Comparison of ENCODE assay signal across 8 mouse cellular contexts in the genomic region with DNA sequence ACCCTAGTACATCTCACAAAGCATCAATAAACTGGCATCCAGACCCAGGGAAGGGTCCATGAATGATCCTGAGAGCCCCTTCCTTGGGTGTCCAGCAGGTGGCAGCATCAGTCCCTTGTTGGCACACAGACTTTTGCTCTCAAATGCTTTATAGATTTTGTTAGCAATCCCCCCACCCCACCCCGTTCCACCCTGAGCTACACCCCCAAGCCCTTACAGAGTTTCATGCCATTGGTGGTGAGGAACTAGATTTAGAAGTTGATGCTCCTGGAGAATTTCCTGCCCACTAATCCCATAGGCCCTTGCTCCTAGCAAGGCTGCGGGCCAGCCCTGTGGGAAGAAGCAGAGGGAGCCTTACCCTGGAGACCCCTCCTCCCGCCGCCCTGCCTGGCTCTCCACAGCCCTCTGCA. TPM values are rescaled to one million over a fixed set of nuclear protein-coding genes. Genes with fewer than 3 reads are reported as not detected.
DNase-seq lines count a peak whose midpoint lies in the region; ATAC-seq and TF ChIP-seq lines count a peak whose summit lies in the region.

No protein-coding gene starts in this region.

- no peak for ATAC-seq in G1E (ENCODE audit: extremely low read depth, insufficient number of reproducible peaks, low FRiP score, poor library complexity, severe bottlenecking)
- peak; percentile 73 for ATAC-seq in forebrain, embryonic 16.5 days

- peak; percentile 72 for TF ChIP-seq CTCF in G1E (IDR thresholded peaks at IDR 0.05; ENCODE audit: low read depth, low read length)

- no peak overlapping the region for H3K9ac ChIP-seq in forebrain, embryonic 16.5 days (replicated peaks; ENCODE audit: low read depth, low read length)

- peaks cover 5% of the 10 kb centered on the region; the same call in 1 of the 2 replicates for H3K4me1 ChIP-seq in G1E (ENCODE audit: insufficient read depth, low read depth, low read length)
- peaks cover 3% of the 10 kb centered on the region; the same call in 1 of the 2 replicates for H3K4me1 ChIP-seq in forebrain, embryonic 16.5 days (replicated peaks; ENCODE audit: control insufficient read depth, insufficient read depth, low read length)
- peaks cover 11% of the 10 kb centered on the region for H3K4me1 ChIP-seq in hindbrain, embryonic 10.5 days (replicated peaks)

- no peaks in the 10 kb centered on the region for H3K9me3 ChIP-seq in G1E (replicated peaks)
- no peaks in the 10 kb centered on the region for H3K9me3 ChIP-seq in forebrain, embryonic 16.5 days (ENCODE audit: control insufficient read depth, low read length)
- H3K9me3 ChIP-seq in hindbrain, embryonic 10.5 days: no peaks in the 10 kb centered on the region

- no peaks in the 10 kb centered on the region for H3K36me3 ChIP-seq in G1E (replicated peaks)
- H3K36me3 ChIP-seq in forebrain, embryonic 16.5 days (ENCODE audit: control insufficient read depth, insufficient read depth): no peaks in the 10 kb centered on the region
- H3K36me3 ChIP-seq in hindbrain, embryonic 10.5 days: no peaks in the 10 kb centered on the region

- no peak overlapping the region for H3K27ac ChIP-seq in forebrain, embryonic 16.5 days (ENCODE audit: low read length)
- peak overlapping the region; percentile 74 for H3K27ac ChIP-seq in hindbrain, embryonic 10.5 days

- DNase-seq in G1E (ENCODE audit: low spot score): peak; percentile 65
- DNase-seq in c-Kit-positive CD71-positive TER-119-negative erythroid progenitor cells, embryonic 14.5 days (ENCODE audit: low read depth): peak; percentile 44
- DNase-seq in hindbrain, embryonic 10.5 days (ENCODE audit: low spot score): peak; percentile 81
- DNase-seq in layer of hippocampus, adult 9-11 months: peak; percentile 43
- DNase-seq in lung, postnatal 10 days: peak; percentile 93
- DNase-seq in right cerebral cortex, adult 18-20 months: peak; percentile 60
- peak; percentile 81 for DNase-seq in urinary bladder, postnatal 14 days (ENCODE audit: low spot score)

- H3K27me3 ChIP-seq in G1E (ENCODE audit: insufficient read depth, low read length): peaks cover 53% of the 10 kb centered on the region
- H3K27me3 ChIP-seq in forebrain, embryonic 16.5 days (replicated peaks; ENCODE audit: control insufficient read depth, insufficient read depth, low read length): no peaks in the 10 kb centered on the region
- H3K27me3 ChIP-seq in hindbrain, embryonic 10.5 days (ENCODE audit: insufficient read depth, poor library complexity, severe bottlenecking): peaks cover 18% of the 10 kb centered on the region; the same call in 1 of the 2 replicates

- 3% methylated on average over 4 of the region's 4 CpGs for WGBS in forebrain, embryonic 16.5 days
- WGBS in hindbrain, embryonic 10.5 days: 6% methylated on average over 4 of the region's 4 CpGs

- H3K4me2 ChIP-seq in forebrain, embryonic 16.5 days (ENCODE audit: low read length): peak overlapping the region; percentile 18; the same call in 1 of the 2 replicates

- H3K4me3 ChIP-seq in G1E (ENCODE audit: low read depth, low read length): no peak overlapping the region
- H3K4me3 ChIP-seq in forebrain, embryonic 16.5 days (replicated peaks; ENCODE audit: low read length): no peak overlapping the region
- peak overlapping the region; percentile 35 for H3K4me3 ChIP-seq in hindbrain, embryonic 10.5 days

RNA-seq across cellular contexts. Expression of a gene that starts 52.1 kb away (rescaled TPM):
- total RNA-seq in G1E (2014; fragmentation: Nextera tagmentation) (not detected in 2 replicates), G1E (2017) (under 0.01 TPM in 2 replicates)
- not detected in 2 replicates for polyA plus RNA-seq in G1E (2012)
- 2.4 and 4.1 TPM in 2 replicates for polyA plus RNA-seq in forebrain, embryonic 16.5 days (2015; fragmentation: Nextera tagmentation; extraction: Ambion mirVana)
- polyA plus RNA-seq in hindbrain, embryonic 10.5 days (2016; fragmentation: Nextera tagmentation; extraction: Ambion mirVana): 0.07 and 0.16 TPM in 2 replicates

Comparison
In these comparisons a context has a peak if more than half of its experiments do, and no peak if none do; other contexts are left out.
1. DNase-seq: peak in every context shown above with its lines; median percentile 93 in lung, postnatal 10 days; 81 in hindbrain, embryonic 10.5 days; 81 in urinary bladder, postnatal 14 days; 65 in G1E; 60 in right cerebral cortex, adult 18-20 months; 44 in c-Kit-positive CD71-positive TER-119-negative erythroid progenitor cells, embryonic 14.5 days; 43 in layer of hippocampus, adult 9-11 months.